Mouse (Mus musculus) left cerebral cortex, postnatal 14 days (tissue): ENCODE data around the gene Ttc4. TPM values are rescaled to one million over a fixed set of nuclear protein-coding genes. Genes with fewer than 3 reads are reported as not detected.
A peak's percentile ranks its signal among the peaks of the same experiment; 100 is the strongest.

Experiments used
- DNase-seq, 2 experiments: peaks; one replicate each; pipeline ENCODE4 v3.0.0; 2021 to 2022; ENCODE audit warnings: low spot score in 2 of 2, mixed read lengths in 1 of 2
- intact Hi-C: fragments of 180-260 bp; cut with DNase I; formaldehyde crosslinking; loops from one replicate; pipeline ENCODE4 v1.15.1; 2025
- total RNA-seq, 2 experiments: library from RNA; stranded (reverse); gene quantifications; 2 replicates each; pipeline ENCODE4 v1.2.3; 2021

Ttc4 gene
- total RNA-seq, 2 experiments from 2014 or later, result 41.2 to 43.7 TPM

DNA sequence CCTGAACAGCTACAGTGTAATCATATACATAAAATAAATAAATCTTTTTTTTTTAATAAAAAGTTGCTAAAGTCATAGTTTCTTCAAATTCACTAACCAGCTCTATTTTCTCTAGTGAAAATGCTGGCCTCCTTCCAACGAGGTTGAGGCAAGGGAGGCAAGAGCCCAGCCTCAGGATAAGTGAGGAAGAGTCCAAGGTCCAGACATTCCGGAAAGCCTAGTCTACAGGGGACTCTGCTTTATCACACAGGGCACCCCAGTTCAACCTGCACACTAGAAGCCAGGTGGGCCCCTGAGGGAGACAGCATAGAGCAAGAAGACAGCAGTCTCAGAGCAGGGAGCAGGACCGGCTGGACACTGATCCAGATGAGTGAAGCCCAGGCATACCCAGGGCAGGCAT, 57.3 kb downstream of the Ttc4 start:
- intact Hi-C loops, result no loop called here
- DNase-seq, result no peak

DNA sequence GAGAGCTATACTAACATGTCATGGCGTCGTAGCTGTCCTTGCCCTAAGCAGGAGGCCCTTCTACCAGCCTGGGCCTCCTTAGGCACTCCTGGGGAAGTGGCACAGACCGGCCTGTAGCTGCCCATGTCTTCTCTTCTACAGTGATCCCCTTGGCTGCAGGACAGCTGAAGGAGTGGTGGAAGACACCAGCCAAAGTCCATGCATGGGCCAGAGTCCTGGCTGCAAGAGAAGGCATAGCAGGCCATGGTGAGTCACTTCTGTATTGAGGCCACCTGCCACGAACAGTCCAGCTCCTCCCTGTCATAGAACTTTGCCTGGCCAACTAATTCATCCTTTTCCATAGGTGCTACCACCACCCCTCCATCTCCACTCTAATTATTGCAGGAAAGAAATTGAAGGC, 59.8 kb downstream of the Ttc4 start:
- intact Hi-C loops, result loop anchor here (10.0 kb wide), 1 partner anchor 216 kb away; no protein-coding TSS in a partner anchor
- no peak for DNase-seq

DNA sequence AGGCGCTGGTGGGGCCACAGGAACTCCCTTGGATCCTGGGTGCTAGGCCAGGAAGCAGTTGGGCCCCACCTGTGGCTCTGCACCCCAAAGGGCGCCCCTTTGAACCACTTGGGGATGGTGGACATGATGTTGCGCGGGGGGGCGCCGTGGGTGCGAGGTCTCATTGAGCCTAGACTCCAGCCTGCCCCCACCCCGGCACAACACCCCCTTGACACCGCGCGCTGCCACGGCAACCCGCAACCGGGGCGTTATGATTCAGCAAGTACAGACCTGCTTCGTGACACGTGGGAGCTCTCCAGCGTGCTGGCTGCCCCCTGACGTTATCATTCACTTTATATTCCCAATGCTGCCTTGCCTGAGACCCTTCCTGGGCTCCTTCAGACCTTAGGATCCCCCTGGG, 61.7 kb downstream of the Ttc4 start, which contains the start of gene Lexm:
Lexm (minus strand) TSS at position 186 of the 400 bp plus-strand sequence.
- peak in 1 of 2 experiments; percentile 36 for DNase-seq
- intact Hi-C loops, result loop anchor here (10.0 kb wide), 1 partner anchor 218 kb away; no protein-coding TSS in a partner anchor

DNA sequence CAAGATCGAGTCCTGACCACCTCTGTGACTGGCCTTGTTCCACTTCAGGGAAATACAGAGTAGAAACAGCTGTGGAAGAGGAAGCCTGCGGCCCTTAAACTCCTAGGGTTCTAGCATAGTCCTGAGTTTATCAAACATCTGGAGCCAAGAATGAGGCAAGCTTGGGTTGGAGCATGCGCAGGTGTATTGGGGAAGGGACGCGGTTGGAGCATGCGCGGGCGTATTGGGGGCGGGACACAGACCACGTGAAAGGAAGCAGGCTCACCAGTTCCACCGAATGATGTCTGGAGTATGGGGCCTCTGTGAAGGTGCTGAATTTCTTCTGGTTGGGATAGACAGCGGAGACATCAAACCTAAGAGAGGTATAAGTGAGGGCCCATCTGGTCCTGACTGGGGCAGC, 63.1 kb downstream of the Ttc4 start:
- intact Hi-C loops, result loop anchor here (10.0 kb wide), 1 partner anchor 219 kb away; no protein-coding TSS in a partner anchor
- no peak for DNase-seq

DNA sequence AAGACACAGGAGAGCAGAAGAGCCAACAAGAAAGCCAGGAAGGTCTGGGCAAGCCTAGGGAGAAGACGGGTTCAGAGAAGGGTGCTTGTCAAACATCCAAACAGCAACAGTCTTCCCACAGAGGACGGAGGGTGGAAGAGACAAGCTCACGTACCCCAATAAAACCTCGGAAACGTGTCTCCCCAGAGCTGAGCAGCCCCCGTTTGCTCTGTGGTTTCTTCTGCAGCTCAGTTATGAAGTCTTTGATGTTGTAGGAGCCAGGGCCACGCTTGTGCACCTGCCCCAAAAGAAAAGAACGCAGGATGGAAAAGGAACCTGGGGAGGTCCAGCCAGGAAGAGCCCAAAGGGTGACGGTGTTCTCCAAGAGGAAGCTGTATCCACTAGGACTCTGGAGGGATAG, 63.9 kb downstream of the Ttc4 start:
- intact Hi-C loops, result loop anchor here (1.0 to 10.0 kb wide), 3 partner anchors 93 to 547 kb away; no protein-coding TSS in a partner anchor
- no peak for DNase-seq

DNA sequence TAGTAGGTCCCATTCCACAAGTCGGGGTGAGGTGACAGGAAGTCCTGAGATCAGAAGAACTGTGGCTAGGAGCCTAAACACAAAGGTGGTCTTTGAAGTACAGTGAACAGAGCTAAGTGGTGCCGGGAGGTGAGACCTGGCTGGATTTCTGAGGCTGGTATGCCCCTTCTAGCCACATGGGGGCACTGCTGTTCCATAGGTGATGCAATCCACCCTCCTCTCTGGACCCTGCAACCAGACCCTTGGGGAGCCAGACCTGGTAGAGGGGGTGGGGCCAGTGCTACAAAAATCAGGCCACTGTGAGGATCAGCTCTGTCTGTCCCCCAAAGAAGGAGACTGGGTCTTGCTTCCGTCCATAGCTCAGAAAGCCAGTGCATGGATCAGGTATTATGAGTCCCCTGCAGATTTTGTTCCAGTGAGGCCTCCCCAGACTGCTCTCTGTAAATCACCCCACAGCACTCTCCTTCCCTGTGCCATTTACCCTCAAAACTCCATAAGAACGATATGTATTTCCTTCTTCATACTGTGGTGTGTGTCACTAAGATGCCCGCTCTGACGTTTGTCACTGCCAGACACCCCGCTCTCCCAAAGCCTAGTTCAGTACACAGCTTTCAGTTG, 64.5 kb downstream of the Ttc4 start:
- peak; percentile 75 to 80 for DNase-seq
- intact Hi-C loops, result loop anchor here (1.0 to 10.0 kb wide), 3 partner anchors 94 to 548 kb away; no protein-coding TSS in a partner anchor

DNA sequence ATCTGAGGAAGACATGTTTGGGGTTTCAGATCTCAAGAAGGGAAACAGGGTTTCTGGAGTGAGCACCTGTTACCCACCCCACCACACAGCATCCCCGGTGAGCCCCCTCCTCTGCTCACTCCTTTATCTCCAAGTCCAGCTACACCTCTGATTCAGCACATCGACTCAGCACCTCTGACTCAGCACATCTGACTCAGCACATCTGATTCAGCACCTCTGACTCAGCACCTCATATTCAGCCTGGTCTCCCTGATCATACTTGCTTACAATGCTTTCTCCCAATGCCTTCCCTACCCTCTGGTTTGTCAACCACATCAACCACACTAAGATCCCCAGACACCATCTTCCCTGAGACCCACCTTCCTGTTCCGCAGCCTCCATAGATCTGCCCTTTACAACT, 65.2 kb downstream of the Ttc4 start:
- intact Hi-C loops, result loop anchor here (5.0 to 10.0 kb wide), 2 partner anchors 221 to 549 kb away; no protein-coding TSS in a partner anchor
- no peak for DNase-seq

DNA sequence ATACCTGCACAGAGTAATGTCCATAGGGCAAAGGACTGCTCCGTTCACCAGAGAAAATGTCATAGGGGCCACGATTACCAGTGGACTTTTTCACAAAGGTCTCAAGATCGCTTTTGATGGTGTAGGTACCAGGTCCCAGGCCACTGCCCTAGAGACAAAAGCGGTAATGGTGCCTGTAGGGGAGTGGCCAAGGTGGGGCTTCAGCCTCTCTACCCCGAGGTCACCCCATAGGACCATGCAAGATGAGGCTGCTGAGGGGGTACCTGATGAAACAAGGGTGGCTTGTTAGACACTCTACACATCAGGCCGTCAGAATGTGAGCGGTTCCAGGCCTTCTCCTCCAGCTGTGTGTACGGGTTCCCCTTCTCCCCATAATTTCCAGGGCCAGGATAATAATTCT, 65.6 kb downstream of the Ttc4 start:
- no peak for DNase-seq
- intact Hi-C loops, result loop anchor here (5.0 to 10.0 kb wide), 2 partner anchors 222 to 549 kb away; no protein-coding TSS in a partner anchor

Other genes starting within 250 kb of the Ttc4 start
- gene Pcsk9, start 214.6 kb downstream of the Ttc4 start, total RNA-seq, result 1 to 10 TPM; 2.7 to 2.8 TPM
- not detected for gene Bsnd, start 186.7 kb downstream of the Ttc4 start, total RNA-seq
- gene Dhcr24, start 117.9 kb downstream of the Ttc4 start, total RNA-seq, result 100 to 1,000 TPM; 112 to 119 TPM
- under 1 TPM in 1 of 2 experiments, not detected in 1; 0.37 TPM for gene Lexm, start 61.7 kb downstream of the Ttc4 start, total RNA-seq
- 1 to 10 TPM; 1.7 to 2.0 TPM for gene Ttc22, start 56.5 kb downstream of the Ttc4 start, total RNA-seq
- gene Pars2, start 27.9 kb downstream of the Ttc4 start, total RNA-seq, result 1 to 10 TPM; 6.3 to 6.5 TPM
- 1 to 10 TPM; 2.1 to 2.2 TPM for gene Mroh7, start 52.0 kb upstream of the Ttc4 start, total RNA-seq
- not detected for gene Fam151a, start 54.9 kb upstream of the Ttc4 start, total RNA-seq
- 10 to 100 TPM; 30.5 to 34.1 TPM for gene Acot11, start 126.1 kb upstream of the Ttc4 start, total RNA-seq
- gene Ssbp3, start 231.8 kb upstream of the Ttc4 start, total RNA-seq, result 100 to 1,000 TPM; 109 to 115 TPM